Mouse (Mus musculus): Measurements from ENCODE around the gene Clec3b.
A peak's percentile ranks its signal among the peaks of the same experiment; 100 is the strongest.

The Clec3b gene

DNA sequence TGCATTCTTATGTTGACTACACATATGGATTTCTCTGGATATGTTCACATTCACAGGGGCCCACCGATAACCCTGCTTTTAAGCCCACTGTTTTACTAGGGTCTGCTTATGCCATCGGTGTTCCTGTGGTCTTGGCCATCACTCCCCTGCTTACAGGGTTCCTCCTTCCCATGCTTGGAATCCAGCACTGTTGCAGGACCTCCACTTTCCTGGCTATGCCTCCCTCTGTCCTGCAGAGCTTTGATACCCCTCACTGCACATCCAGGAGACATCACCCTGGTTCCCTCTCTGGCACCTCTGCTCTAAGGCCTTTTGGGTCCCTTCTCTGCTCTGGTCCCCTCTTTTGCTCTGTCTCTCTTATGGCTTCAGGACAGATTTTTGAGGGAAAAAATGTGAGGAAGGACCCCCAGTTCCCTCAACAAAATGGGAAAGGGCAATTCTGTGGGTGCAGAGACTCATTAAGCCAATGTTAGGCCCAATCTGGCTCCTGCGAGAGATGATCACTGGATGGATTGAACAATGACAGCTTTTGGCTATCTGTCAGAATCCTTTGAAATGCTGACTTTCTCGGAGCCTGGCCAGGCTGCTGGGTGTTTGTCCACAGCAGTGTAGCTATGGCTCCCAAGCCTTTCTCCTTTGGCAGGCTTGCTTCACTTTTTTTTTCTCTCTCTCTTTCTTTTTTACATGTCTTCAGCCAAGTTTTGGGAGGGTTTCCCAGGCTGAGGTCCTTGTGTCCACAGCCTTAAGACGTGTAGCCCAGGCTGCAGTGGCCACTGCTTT, at the start of gene Clec3b:
Gene Clec3b, plus strand, starts transcription at position 706 of the 780 bp plus-strand sequence.
- no peak for DNase-seq (ENCODE audit: low spot score in 2 of 2)

DNA sequence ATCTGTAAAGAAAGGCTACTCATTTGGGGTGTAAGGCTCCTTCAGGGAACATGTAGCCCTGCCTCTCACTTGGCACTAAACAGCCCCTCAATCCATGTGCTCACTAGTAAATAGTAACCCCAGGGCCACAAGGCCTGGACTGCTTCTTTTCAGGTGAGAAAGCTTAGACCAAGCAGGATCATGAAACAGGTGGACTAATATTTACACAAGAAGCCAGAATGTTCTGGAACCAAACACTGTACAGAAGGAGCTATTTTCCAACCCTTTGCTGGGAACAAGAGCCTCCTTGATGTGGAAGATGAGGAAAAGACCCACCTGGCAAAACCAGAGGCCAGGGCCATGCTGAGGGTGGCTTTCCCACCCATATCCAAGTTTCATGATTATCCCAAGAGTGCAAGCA, 47.3 kb upstream of the Clec3b start:
- DNase-seq (ENCODE audit: low spot score in 2 of 2) = no peak

DNA sequence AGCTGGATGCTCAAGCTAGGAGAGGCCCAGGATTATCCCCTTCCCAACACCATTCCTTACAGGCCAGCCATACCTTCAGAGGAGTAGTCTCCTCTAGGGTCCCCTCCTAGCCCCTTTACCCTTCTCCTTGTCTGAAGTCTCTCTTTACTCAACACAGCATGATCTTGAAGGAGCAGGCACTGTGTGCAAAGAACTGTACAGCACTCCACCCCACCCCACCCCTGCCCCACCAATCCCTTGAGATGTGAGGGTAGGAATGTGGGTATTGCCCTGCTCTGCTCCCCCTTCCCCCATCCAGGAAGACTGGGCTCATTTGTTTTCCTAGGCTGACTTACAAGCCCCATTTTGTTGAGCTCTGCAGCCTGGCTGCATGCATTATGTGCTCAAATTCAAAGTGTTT, 46.4 kb upstream of the Clec3b start:
- DNase-seq (ENCODE audit: low spot score in 2 of 2) = no peak

DNA sequence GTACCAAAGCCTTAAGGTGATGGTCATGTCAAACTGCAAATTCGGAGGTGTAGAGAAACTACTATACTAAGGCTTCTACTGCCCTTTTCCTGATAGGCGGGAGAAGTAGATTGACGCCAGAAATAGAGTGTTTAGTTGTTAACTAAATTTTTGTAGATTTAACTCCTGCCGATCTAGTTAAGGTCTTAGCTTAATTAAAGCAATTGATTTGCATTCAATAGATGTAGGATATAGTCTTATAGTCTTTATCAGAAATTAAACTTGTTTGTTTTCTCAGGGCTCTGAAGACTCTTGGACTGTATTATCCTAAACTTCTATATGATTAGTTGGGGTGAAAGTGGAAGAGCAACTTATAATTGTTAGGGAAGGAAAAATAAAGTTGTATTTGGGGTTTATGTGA, 43.6 kb upstream of the Clec3b start:
- DNase-seq (ENCODE audit: low spot score in 2 of 2) = no peak

DNA sequence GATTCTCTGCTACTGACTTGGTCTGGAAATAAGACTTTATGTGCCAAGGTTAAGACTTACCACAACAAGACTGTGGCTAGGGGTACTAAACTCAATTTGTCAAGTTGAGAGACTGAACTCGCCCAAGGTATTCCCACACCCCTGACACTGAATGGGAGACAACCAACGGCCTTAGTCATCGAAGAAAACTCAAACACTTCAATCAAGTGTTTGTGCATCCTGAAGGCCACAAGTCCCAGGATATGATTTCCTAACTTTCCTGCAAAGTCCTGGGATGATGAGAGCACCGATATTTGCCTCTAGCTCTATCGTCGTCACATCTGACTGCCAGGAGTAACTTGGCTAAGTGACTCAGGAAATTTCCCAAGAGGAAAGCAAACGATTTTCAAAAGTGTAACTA, 41.6 kb upstream of the Clec3b start:
- DNase-seq (ENCODE audit: low spot score in 2 of 2) = no peak

DNA sequence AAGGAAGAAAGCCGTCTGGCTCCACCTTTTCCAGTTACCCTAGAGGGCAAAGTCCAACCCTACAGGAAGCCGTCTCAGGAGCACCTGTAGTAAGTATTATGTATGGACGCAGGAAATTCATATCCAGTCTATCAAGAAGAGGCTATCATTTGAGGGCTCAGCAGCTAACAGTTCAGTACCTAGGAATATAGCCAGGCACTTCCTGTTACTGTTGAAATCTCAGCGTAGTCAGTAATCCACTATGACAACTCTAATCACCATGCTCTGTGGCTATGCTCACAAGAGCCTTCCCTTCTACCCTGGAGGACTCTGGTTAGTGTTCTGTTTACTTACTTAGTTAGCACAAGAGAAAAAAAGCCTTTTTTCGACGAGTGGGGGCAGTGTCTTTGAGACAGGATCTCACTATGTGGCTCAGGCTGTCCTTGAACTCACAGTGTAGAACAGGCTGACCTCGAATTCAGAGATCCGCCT, 39.0 kb upstream of the Clec3b start:
- DNase-seq (ENCODE audit: low spot score in 2 of 2) = no peak

DNA sequence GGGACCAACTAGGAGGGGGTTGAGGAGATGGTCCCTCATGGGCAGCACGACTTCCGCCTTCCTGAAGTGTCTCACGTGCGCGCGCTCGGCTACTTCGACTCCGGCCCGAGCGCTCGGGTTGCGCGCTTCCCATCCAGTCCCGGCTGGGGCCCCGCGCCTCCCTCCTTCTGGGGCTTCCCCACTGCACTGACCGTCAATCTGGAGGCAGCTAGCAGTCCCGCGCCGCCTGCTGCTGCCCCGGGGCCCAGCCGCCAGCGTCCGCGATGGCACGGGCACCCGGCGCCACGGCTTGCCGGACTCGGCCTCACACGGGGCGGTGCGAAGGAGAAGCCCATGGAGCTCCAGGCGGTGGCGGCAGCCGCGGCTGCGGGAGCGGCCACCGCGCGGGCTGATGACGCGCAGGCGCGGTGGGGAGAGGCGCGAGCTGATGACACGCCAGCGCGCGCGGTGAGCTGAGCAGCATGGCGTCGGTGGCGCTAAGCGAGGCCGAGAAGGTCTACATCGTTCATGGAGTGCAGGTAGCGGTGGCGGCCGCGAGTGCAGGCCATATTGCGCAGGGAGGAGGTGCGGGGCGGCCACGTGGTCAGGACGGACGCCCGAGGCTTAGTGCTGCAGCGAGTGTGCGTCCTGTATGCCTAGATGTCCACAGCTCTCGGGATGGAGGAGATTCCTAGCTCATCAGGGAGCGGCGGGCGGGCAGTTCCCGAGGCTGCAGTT, 37.8 kb upstream of the Clec3b start, which contains the start of the genes Zdhhc3 and Exosc7:
Gene Zdhhc3, minus strand, starts transcription at position 401 of the 717 bp plus-strand sequence.
Gene Exosc7, plus strand, starts transcription at position 411 of the 717 bp plus-strand sequence.
- peak; percentile 79 for DNase-seq (ENCODE audit: low spot score in 2 of 2)

DNA sequence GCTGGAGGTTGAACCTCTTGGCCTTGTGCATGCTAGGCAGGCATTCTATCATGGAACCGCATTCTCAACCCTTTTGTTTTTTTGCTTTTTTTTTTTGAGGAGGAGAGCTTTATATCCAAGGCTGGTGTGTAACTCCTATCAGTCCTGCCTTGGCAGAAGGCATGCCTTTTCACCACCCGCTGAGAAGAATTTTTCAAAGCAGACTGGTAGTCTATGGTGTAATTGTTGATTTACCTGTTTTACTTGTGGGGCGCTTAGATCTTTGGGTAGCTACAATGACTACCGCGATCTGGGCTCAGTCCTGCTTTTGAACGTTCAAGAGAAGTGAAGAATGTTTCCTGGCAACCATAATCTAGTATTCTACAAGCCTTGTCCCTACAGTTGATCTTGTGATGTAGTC, 36.8 kb upstream of the Clec3b start:
- DNase-seq (ENCODE audit: low spot score in 2 of 2) = no peak

DNA sequence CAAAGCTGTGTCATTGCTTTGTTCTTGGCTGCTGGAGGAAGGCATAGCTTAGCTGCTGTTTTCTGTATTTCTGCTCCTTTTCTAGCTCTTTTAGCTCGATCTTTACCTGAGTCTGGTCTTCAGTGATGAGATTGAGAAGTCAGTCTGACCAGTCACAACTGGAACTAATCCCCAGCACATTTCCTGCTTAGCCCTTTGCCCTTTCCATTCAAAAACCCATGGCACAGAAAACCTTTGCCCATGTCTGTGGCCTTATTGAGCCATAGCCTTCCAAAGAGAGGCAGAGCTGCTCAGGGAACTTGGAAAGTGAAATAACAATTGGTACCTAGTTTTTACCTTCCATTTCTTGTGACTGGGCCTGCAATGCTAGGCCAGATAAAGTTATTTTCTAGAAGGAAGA, 35.2 kb upstream of the Clec3b start:
- no peak for DNase-seq (ENCODE audit: low spot score in 2 of 2)

DNA sequence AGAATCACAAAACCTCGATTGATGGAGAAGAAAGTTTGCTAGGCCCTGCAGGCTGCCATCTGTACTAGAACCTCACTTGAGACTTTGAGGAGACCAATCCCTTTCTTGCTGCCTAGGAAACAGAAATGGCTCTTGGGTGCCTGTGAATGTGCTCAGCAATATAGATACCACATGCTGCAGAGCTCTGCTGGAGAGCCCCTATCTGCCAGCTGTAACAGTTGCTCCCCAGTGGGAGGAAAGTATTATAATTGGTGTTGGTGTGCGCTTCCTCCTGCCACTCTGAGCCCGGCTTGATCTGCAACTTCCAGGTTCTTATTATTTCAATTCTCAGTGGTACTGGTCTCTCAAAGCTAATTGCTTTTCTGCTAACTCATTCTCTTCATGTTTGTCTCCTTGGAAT, 27.7 kb upstream of the Clec3b start:
- no peak for DNase-seq (ENCODE audit: low spot score in 2 of 2)

DNA sequence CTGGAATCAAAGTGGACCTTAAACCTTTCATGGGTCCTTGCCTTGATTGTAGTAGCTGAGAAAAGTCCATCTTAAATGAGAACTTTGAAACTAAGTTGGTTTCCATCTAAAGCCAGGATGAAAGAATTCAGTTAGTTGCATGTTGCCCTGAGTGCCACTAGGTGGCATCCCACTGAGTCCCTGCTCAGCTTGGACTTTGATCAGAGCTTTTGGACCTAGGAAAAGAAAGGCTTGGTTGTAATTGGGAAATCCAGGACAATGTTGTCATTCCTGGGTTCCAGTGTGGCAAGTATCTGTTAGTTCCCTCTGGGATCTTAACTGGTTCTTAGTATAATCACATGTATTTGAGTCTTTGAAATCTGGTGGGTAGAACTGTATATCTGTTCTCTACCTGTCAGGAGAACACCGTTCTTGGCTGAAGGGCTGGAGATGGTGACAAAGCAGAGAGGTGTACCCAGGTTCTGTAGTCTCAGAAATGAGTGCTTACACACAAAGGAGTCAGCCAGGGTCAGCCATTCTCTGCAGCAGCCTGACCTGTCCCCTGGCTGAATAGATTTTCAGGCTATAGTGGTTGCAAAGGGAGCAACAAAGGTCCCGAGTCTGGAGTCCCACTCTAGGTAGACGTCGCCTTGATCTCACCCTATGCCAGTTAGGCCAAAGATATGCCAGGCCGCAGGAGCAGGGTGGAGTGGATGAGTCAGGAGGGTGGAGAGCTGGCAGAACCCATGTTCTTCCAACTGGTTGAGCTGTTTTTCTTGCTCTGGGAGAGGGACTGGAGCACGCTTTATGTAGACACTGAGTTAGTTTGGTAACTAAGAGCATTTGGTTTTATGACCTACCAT, 27.0 kb upstream of the Clec3b start:
- DNase-seq (ENCODE audit: low spot score in 2 of 2) = no peak

DNA sequence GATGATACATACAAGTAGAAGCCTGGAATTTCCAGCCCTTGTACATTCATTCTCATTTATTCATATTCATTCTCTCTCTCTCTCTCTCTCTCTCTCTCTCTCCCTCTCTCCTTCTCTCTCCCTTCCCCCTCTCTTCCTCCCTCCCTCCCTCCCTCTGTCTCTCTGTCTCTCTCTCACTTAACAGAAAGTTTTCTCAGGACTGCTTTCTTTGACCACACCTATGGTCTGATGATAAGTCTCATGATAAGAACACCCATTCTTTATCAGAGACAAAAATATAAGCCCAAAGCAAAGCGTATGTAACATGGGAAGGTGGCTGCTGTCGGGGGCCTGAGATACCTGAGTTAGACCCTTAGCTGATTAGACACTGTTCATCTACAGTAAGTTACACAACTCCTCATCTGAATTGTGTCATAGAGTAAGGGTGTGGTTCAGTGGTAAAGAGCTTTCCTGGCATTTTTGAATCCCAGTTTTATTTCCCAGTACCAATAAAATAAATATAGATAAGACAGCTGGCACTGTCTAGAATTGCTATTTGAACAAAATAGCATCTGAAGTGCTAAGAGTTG, 26.2 kb upstream of the Clec3b start:
- DNase-seq (ENCODE audit: low spot score in 2 of 2) = no peak

DNA sequence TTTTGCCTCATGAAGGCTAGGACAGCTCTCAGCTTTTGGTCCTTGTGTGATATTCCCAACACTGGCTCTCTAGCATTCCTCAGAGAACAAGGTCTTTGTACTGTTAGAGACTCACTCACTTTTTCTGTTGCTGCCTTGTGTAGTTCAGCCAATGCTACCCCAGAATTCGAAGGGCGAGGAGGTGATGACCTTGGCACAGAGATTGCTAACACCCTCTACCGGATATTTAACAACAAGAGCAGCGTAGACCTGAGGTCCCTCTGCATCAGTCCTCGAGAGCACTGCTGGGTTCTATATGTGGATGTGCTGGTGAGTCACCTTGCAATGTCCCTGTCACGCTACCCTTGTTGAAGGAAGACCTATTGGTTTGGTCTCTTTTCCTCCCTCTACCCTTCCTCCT, 23.1 kb upstream of the Clec3b start:
- DNase-seq (ENCODE audit: low spot score in 2 of 2) = no peak

DNA sequence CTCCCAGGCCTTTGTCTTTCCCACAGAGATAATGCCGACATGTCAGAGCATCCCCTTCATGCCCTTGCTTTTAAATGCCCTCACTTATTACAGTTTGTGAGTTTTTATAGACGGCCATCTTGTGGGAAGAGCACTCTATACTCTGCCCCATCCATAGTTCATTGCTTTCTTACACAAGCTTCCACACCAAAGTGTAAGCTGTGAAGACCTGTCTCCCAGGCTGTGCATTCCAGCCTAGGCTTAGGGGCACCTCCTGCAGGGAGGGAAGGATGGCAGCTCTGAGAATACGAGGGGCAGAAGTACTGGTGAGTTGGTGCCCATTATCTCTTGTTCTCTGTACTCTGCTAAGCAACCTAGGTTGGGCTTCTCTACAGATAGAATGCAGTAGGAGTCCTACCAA, 17.8 kb upstream of the Clec3b start:
- DNase-seq (ENCODE audit: low spot score in 2 of 2) = no peak

DNA sequence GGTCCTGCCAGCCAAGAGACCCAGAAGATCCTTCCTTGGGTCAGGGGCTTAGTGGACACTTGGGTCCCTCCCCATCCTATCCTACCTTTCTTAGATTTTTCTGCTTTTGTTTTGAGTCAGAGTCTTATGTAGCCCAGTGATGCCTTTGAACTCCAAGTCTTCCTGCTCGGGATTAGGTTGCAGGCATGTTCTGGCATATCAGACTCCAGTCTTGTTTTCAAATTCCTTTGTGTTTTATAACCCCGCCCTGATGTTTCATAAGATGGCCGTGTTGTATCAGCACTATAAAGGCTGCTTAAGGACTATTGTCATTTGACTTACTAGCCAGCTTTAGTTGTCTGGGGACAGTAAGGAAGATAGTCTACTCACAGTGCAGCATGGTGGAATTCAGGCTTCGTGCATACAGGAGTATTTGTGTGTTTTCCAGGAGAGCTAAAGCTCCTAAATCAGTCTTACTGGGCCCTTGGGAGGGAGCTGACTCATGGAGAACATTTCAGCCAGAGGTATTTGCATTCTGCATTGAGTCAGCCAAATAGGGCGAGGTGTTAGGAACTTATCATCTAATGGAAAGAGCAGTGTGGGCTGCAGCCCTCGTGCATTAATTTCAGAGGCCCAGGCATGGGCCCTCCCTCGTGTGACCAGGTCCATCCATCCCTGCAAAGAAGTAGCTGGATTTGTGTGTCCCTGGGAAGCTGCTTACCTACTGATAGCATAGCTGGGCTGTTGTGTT, 13.6 kb upstream of the Clec3b start:
- no peak for DNase-seq (ENCODE audit: low spot score in 2 of 2)

DNA sequence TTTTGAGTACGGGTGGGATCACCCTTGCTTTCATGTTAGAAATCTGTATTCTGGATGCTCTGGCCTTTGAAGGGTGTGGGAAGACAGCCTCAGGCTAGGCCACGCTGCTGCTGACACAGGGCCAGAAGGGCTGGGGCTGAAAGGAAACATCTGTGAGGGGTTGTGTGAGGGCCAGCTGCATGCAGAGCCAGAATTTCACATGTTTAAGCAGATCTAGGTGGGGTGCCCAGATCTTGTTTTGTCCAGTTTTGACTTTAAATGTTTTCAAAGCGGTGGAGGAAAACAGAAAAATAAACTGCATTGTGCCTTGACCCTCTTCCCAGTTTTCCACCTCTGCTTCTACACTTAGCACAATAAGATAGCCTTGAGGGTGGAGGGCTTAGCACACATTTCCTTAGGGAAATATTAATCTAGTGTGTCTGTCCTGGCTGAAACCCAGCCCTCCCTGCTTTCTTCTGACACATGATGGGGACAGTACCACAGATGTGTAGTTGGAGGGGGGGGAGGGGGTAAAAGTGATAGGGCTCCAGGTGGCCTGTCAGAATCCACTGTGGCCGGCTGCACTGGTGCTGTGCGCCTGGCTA, 11.8 kb upstream of the Clec3b start:
- no peak for DNase-seq (ENCODE audit: low spot score in 2 of 2)

DNA sequence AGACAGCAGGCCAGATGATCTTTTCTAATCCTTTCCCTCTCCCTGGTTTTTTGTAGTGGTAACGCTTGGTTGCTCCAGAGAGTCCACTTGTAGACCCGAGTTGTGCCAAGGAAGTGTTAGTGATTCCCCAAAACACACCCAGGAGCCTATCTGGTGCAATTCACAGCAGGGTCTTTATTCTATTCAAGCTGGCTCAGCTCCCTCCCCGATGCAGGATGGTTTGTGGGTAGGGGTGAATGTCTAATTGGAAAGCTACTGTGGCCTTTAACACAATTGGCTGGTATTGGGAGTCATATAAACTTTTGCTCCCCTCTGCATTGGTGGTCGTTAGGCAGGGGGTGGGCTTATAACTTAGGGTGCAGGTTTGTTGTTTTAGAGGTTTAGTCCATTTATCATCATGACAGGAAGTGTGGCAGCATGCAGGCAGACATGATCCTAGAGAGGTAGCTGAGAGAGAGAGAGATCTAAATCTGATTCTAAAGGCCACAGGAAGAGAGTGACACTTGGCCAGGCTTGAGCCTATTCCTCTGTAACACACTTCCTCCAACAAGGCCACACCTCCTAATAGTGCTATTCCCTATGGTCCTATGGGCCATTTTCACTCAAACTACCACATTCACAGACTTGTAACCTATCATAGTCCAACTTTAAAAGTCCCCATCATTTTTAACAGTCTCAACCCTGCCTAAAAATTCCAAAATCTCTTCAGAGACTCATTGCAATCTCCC, 10.7 kb upstream of the Clec3b start:
- DNase-seq (ENCODE audit: low spot score in 2 of 2) = no peak

DNA sequence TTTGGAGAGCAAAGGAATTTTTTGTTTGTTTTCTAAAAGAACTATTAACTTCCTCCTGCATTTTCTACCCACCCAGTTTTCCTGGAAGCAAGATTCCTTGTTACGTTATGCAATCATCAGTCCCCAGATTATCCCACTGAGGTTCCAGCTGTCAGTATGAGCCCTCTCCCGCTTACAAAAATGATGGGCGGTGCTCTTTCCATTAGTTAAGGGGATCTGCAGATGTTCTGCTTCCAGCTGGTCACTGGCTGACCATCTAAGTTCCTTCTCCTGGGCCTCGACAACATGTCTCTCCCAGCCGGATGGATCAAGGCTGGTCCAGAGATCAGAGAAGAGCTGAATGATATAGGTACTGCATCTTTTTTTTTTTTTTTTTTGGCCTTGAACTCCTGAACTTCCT, 2.3 kb upstream of the Clec3b start:
- DNase-seq (ENCODE audit: low spot score in 2 of 2) = no peak

DNA sequence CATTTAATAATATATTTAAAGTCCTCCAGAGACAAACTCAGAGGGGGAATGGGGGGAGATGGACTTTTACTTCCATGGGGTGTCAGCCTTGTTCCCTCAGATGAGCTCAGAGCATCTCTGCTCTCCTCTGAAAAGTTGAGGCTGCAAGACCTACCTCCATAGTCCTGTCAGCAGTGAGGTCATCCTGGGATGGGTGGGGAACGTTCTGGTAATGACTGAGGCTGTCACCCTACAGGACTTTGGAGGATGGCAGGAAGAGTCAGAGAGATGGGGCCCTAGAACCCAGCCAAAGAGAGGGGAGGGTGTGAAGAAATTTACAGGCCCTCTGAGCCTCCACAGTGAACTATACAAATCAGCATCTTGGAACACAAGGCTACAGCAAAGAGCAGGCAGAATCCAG, 815 bp downstream of the Clec3b start:
- no peak for DNase-seq (ENCODE audit: low spot score in 2 of 2)

DNA sequence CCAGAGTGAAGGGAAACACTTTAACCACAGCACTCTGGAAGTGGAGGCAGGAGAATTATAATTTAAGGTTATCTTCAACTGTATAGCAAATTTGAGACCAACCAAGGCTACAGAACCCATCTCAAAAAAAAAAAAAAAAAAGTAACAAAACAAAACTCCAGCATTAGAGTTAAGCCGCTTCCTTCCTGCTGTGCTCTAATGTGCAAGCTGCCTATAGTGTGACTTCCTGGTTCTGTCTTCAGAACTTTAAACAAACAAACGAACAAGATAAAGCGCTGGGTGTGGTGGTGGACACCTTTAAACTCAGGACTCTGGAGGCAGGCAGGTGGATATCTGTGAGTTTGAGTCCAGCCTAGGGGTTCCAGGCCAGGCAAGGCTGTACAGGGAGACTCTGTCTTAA, 1.3 kb downstream of the Clec3b start:
- DNase-seq (ENCODE audit: low spot score in 2 of 2) = no peak

Data from frontal cortex, postnatal 14 days (tissue).